Mouse (Mus musculus) lung, embryonic 14.5 days (tissue): Measurements from ENCODE around the gene Ampd3. TPM values are rescaled to one million over a fixed set of nuclear protein-coding genes. Genes with fewer than 3 reads are reported as not detected.

Source experiments
- ATAC-seq: fragments of 200-750 bp; cut with Nextera tagmentation; 2 replicates; pipeline ENCODE4 v1.8.0; 2017; ENCODE audit warnings: mild to moderate bottlenecking, moderate TSS enrichment, moderate library complexity; ENCODE audit not compliant: insufficient read depth
- DNase-seq: peaks from one replicate; pipeline ENCODE4 v3.0.0-alpha.2; 2015
- H3K27ac ChIP-seq: fragments of 300-500 bp; sonication (generic); 2 replicates; pipeline ENCODE4 v1.5.1; 2014; ENCODE audit warnings: low read depth, mild to moderate bottlenecking, moderate library complexity
- H3K27me3 ChIP-seq: fragments of 300-500 bp; sonication (generic); 2 replicates; pipeline ENCODE4 v1.6.1; 2014; ENCODE audit warnings: low read length, control low read depth; ENCODE audit not compliant: insufficient read depth
- H3K36me3 ChIP-seq: fragments of 300-500 bp; sonication (generic); 2 replicates; pipeline ENCODE4 v1.6.1; 2014; ENCODE audit warnings: control low read depth; ENCODE audit not compliant: insufficient read depth
- H3K4me1 ChIP-seq: fragments of 300-500 bp; sonication (generic); 2 replicates; pipeline ENCODE4 v1.6.1; 2014; ENCODE audit warnings: antibody characterized with exemption, control low read depth; ENCODE audit not compliant: insufficient read depth
- H3K4me2 ChIP-seq: fragments of 300-500 bp; sonication (generic); 2 replicates; pipeline ENCODE4 v1.6.1; 2014; ENCODE audit warnings: mild to moderate bottlenecking
- H3K4me3 ChIP-seq: fragments of 300-500 bp; sonication (generic); 2 replicates; pipeline ENCODE4 v1.5.1; 2014; ENCODE audit warnings: low read depth, low read length
- H3K9ac ChIP-seq: fragments of 300-500 bp; sonication (generic); 2 replicates; pipeline ENCODE4 v1.6.1; 2014
- H3K9me3 ChIP-seq: fragments of 300-500 bp; sonication (generic); 2 replicates; pipeline ENCODE4 v1.6.1; 2016; ENCODE audit warnings: low read depth, low read length, control low read depth
- CTCF ChIP-seq: IDR thresholded peaks from 2 replicates; pipeline ENCODE4 v1.5.1; 2016; ENCODE audit warnings: antibody characterized with exemption, low read depth
- WGBS: fragments of 180-500 bp; shearing (Covaris S2); extraction: QIAGEN DNeasy Blood & Tissue Kit; methylation state at CpG from one replicate; pipeline ENCODE4 v1.1.7; 2014; 5-methylcytosine and 5-hydroxymethylcytosine counted together
- microRNA-seq: library from miRNA; unstranded; fragments of <30 nt; microRNA quantifications from one replicate; pipeline ENCODE4, GENCODE M21; 2016; ENCODE audit warnings: borderline number of aligned reads
- polyA plus RNA-seq: library from polyadenylated mRNA; unstranded; fragments of >200 nt; fragmentation: Nextera tagmentation; extraction: Ambion mirVana; gene quantifications from 2 replicates; pipeline ENCODE4 v1.2.1, GENCODE M21; 2014

Ampd3 gene
- polyA plus RNA-seq, 1 experiment from 2014 or later, result 1.4 TPM

- Histone ChIP-seq H3K4me3 (no peak overlapping the region), H3K36me3 (no peaks in the 10 kb centered on the region), H3K9me3 (no peaks in the 10 kb centered on the region), H3K4me2 (no peak overlapping the region), H3K9ac (no peak overlapping the region), H3K27ac (peak overlapping the region; percentile 25; the same call in 1 of the 2 replicates), H3K27me3 (no peaks in the 10 kb centered on the region), H3K4me1 (no peaks in the 10 kb centered on the region; the same call in 1 of the 2 replicates)
- TF ChIP-seq CTCF, result no peak
- DNase-seq (no peak), ATAC-seq (no peak)
- WGBS, result 57% methylated on average over 7 of the region's 7 CpGs
Observed at GRCm38 (mm10) chr7:110851541-110852203, 83.7 kb downstream of the Ampd3 start.

- no peaks in the 10 kb centered on the region for H3K36me3 ChIP-seq
- no peaks in the 10 kb centered on the region for H3K27me3 ChIP-seq
- TF ChIP-seq CTCF, result no peak
- whole genome bisulfite sequencing, result 36% methylated on average over 10 of the region's 10 CpGs
- DNase-seq (no peak), ATAC-seq (no peak)
- H3K27ac ChIP-seq, result no peak overlapping the region
- no peaks in the 10 kb centered on the region; the same call in 1 of the 2 replicates for H3K4me1 ChIP-seq
- no peak overlapping the region for H3K4me2 ChIP-seq
- no peaks in the 10 kb centered on the region for H3K9me3 ChIP-seq
- no peak overlapping the region for H3K4me3 ChIP-seq
- no peak overlapping the region for H3K9ac ChIP-seq
Observed at GRCm38 (mm10) chr7:110853611-110854010, 85.6 kb downstream of the Ampd3 start.

GRCm38 (mm10) chr7:110854519-110854918 is 86.5 kb downstream of the Ampd3 start:
- H3K27me3 ChIP-seq, result no peaks in the 10 kb centered on the region
- no peak overlapping the region for H3K4me3 ChIP-seq
- DNase-seq (no peak), ATAC-seq (no peak)
- 42% methylated on average over 3 of the region's 3 CpGs for WGBS
- H3K36me3 ChIP-seq, result no peaks in the 10 kb centered on the region
- H3K4me1 ChIP-seq, result no peaks in the 10 kb centered on the region; the same call in 1 of the 2 replicates
- H3K27ac ChIP-seq, result no peak overlapping the region
- no peak for TF ChIP-seq CTCF
- H3K9me3 ChIP-seq, result no peaks in the 10 kb centered on the region
- no peak overlapping the region for H3K4me2 ChIP-seq
- no peak overlapping the region for H3K9ac ChIP-seq

- no peak for TF ChIP-seq CTCF
- Histone ChIP-seq H3K27me3 (no peaks in the 10 kb centered on the region), H3K9ac (no peak overlapping the region), H3K36me3 (no peaks in the 10 kb centered on the region), H3K4me2 (no peak overlapping the region), H3K4me1 (no peaks in the 10 kb centered on the region; the same call in 1 of the 2 replicates), H3K9me3 (no peaks in the 10 kb centered on the region), H3K27ac (no peak overlapping the region), H3K4me3 (no peak overlapping the region)
- DNase-seq (peak; percentile 72), ATAC-seq (no peak)
- WGBS, result 52% methylated on average over 8 of the region's 8 CpGs
Observed at GRCm38 (mm10) chr7:110854927-110855546, 87.0 kb downstream of the Ampd3 start.

GRCm38 (mm10) chr7:110855604-110856003 is 87.6 kb downstream of the Ampd3 start:
- Histone ChIP-seq H3K4me3 (no peak overlapping the region), H3K27me3 (no peaks in the 10 kb centered on the region), H3K27ac (no peak overlapping the region), H3K36me3 (no peaks in the 10 kb centered on the region), H3K9ac (no peak overlapping the region), H3K4me2 (no peak overlapping the region), H3K4me1 (no peaks in the 10 kb centered on the region; the same call in 1 of the 2 replicates), H3K9me3 (no peaks in the 10 kb centered on the region)
- 59% methylated on average over 1 of the region's 1 CpGs for WGBS
- no peak for TF ChIP-seq CTCF
- no peak for ATAC-seq
- DNase-seq, result no peak

- 0 out of 2 replicates have a peak, but pooled peaks have one; percentile 9 for ATAC-seq
- Histone ChIP-seq H3K4me1 (peaks cover 7% of the 10 kb centered on the region; the same call in 1 of the 2 replicates), H3K9ac (no peak overlapping the region), H3K4me2 (peak overlapping the region; percentile 16; the same call in 1 of the 2 replicates), H3K9me3 (no peaks in the 10 kb centered on the region), H3K4me3 (no peak overlapping the region), H3K36me3 (no peaks in the 10 kb centered on the region), H3K27me3 (no peaks in the 10 kb centered on the region), H3K27ac (peak overlapping the region; percentile 47; the same call in 1 of the 2 replicates)
- WGBS, result 36% methylated on average over 5 of the region's 5 CpGs
- no peak for TF ChIP-seq CTCF
- peak; percentile 63 for DNase-seq
Observed at GRCm38 (mm10) chr7:110860129-110860528, 92.1 kb downstream of the Ampd3 start.

Small RNA genes within 50 kb of the gene (microRNA-seq; reads per million reads assigned to microRNA genes)
- gene Gm47282, result not detected

Other genes starting within 250 kb of the Ampd3 start
- gene Sbf2, start 153.3 kb upstream of the Ampd3 start, polyA plus RNA-seq, result 43.2 and 45.4 TPM in 2 replicates
- gene Adm, start 140.5 kb upstream of the Ampd3 start, polyA plus RNA-seq, result 2.3 and 2.5 TPM in 2 replicates
- 37.1 and 39.1 TPM in 2 replicates for gene Rnf141, start 76.3 kb downstream of the Ampd3 start, polyA plus RNA-seq
- 33.8 and 37.6 TPM in 2 replicates for gene Lyve1, start 95.0 kb downstream of the Ampd3 start, polyA plus RNA-seq
- 15.2 and 15.8 TPM in 2 replicates for gene Mrvi1, start 214.3 kb downstream of the Ampd3 start, polyA plus RNA-seq